Mouse (Mus musculus): ENCODE measurements at regions not wholly inside any gene's neighbourhood (a gene's known extent, or its start where the extent isn't known, plus 50 kb on each side); places are given as distances from the start of the nearest gene placed in this dataset.

GRCm38 (mm10) chr7:90049831-90050237 is 69.1 kb upstream of the Eed start:
- DNase-seq (ENCODE audit: low spot score), result no peak
- no peak overlapping the region for H3K27ac ChIP-seq (ENCODE audit: low read depth, low read length)
- WGBS, result 73% methylated on average over 8 of the region's 8 CpGs

GRCm38 (mm10) chr7:90054795-90055511 is 74.2 kb upstream of the Eed start:
- H3K27me3 ChIP-seq (ENCODE audit: control insufficient read depth, insufficient read depth, low read length), result no peaks in the 10 kb centered on the region
- H3K9ac ChIP-seq (ENCODE audit: low read depth, low read length), result no peak overlapping the region
- no peaks in the 10 kb centered on the region for H3K9me3 ChIP-seq (ENCODE audit: control insufficient read depth, low read length)
- DNase-seq (ENCODE audit: low spot score) (no peak), ATAC-seq (ENCODE audit: low FRiP score) (no peak)
- no peak overlapping the region for H3K27ac ChIP-seq (ENCODE audit: low read depth, low read length)
- no peaks in the 10 kb centered on the region for H3K4me1 ChIP-seq (replicated peaks; ENCODE audit: control insufficient read depth, insufficient read depth, low read length)
- no peaks in the 10 kb centered on the region for H3K36me3 ChIP-seq (ENCODE audit: control insufficient read depth, insufficient read depth, low read length)
- 51% methylated on average over 7 of the region's 7 CpGs for WGBS
- no peak overlapping the region for H3K4me2 ChIP-seq (replicated peaks; ENCODE audit: low read depth, low read length)
- H3K4me3 ChIP-seq (ENCODE audit: low read depth, low read length), result no peak overlapping the region

More at GRCm38 (mm10) chr7:90049831-90050237, 69.1 kb upstream of the Eed start:
- no peak for ATAC-seq (ENCODE audit: low FRiP score)
- Histone ChIP-seq H3K4me1 (replicated peaks; ENCODE audit: control insufficient read depth, insufficient read depth, low read length) (no peaks in the 10 kb centered on the region), H3K9ac (ENCODE audit: low read depth, low read length) (no peak overlapping the region), H3K9me3 (ENCODE audit: control insufficient read depth, low read length) (no peaks in the 10 kb centered on the region), H3K4me2 (replicated peaks; ENCODE audit: low read depth, low read length) (no peak overlapping the region), H3K27me3 (ENCODE audit: control insufficient read depth, insufficient read depth, low read length) (no peaks in the 10 kb centered on the region), H3K4me3 (ENCODE audit: low read depth, low read length) (no peak overlapping the region), H3K36me3 (ENCODE audit: control insufficient read depth, insufficient read depth, low read length) (no peaks in the 10 kb centered on the region)

DNA sequence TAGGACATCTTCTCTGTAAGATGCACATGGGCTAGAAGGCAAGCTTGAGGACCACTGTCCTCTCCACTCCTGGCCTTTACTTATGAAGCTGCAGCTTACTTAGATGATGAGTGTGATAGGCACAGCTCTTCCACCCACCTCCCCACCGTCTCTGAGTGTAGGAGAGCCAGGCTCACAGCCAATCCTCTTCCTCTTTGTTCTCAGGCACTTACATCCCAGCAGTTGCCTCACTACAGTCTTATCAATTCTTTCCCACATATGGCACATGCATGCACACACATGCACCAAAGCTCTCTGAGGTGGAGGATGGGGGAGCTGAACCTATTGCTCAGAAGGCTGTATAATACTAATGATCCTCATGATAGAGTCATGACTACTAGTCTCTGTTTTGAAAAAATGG is 72.1 kb upstream of the Picalm start:
- Histone ChIP-seq H3K9me3 (ENCODE audit: control insufficient read depth, low read length) (no peaks in the 10 kb centered on the region), H3K36me3 (ENCODE audit: control insufficient read depth, insufficient read depth, low read length) (no peaks in the 10 kb centered on the region), H3K9ac (ENCODE audit: low read depth, low read length) (no peak overlapping the region), H3K4me1 (replicated peaks; ENCODE audit: control insufficient read depth, insufficient read depth, low read length) (no peaks in the 10 kb centered on the region), H3K4me3 (ENCODE audit: low read depth, low read length) (no peak overlapping the region), H3K4me2 (replicated peaks; ENCODE audit: low read depth, low read length) (no peak overlapping the region), H3K27ac (ENCODE audit: low read depth, low read length) (no peak overlapping the region), H3K27me3 (ENCODE audit: control insufficient read depth, insufficient read depth, low read length) (no peaks in the 10 kb centered on the region)
- ATAC-seq (ENCODE audit: low FRiP score) (no peak), DNase-seq (ENCODE audit: low spot score) (no peak)
- WGBS, result 85% methylated on average over 1 of the region's 1 CpGs

DNA sequence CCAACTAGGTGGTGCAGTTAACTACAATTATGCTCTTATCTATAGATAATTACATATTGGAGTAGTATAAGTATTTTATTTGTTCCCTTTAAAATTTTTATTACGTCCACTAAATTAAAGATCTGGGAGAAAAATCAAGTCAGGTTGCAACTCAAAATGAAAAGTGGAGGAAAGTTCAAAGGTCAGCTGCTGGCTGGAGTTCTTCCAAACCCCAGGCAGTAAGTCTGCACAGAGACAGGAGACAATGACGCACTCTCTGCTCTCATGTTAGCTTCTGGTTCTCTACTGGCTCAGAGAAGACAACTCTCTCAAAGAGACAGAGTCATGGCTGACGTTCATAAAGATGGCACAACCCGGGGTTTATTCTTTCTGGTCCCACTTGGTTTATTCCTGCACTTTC is 71.4 kb upstream of the Picalm start:
- H3K36me3 ChIP-seq (ENCODE audit: control insufficient read depth, insufficient read depth, low read length), result no peaks in the 10 kb centered on the region

GRCm38 (mm10) chr7:90059249-90059628 is 70.8 kb upstream of the Picalm start:
- H3K9me3 ChIP-seq (ENCODE audit: control insufficient read depth, low read length), result no peaks in the 10 kb centered on the region
- no peak overlapping the region for H3K9ac ChIP-seq (ENCODE audit: low read depth, low read length)
- no peak overlapping the region for H3K4me2 ChIP-seq (replicated peaks; ENCODE audit: low read depth, low read length)
- ATAC-seq (ENCODE audit: low FRiP score) (no peak), DNase-seq (ENCODE audit: low spot score) (no peak)
- H3K4me1 ChIP-seq (replicated peaks; ENCODE audit: control insufficient read depth, insufficient read depth, low read length), result no peaks in the 10 kb centered on the region
- H3K27ac ChIP-seq (ENCODE audit: low read depth, low read length), result no peak overlapping the region
- H3K27me3 ChIP-seq (ENCODE audit: control insufficient read depth, insufficient read depth, low read length), result no peaks in the 10 kb centered on the region
- WGBS, result 70% methylated on average over 8 of the region's 8 CpGs
- no peak overlapping the region for H3K4me3 ChIP-seq (ENCODE audit: low read depth, low read length)
- no peaks in the 10 kb centered on the region for H3K36me3 ChIP-seq (ENCODE audit: control insufficient read depth, insufficient read depth, low read length)

More for the DNA sequence above, 71.4 kb upstream of the Picalm start:
- no peaks in the 10 kb centered on the region for H3K27me3 ChIP-seq (ENCODE audit: control insufficient read depth, insufficient read depth, low read length)
- no peak overlapping the region for H3K4me2 ChIP-seq (replicated peaks; ENCODE audit: low read depth, low read length)
- no peak overlapping the region for H3K9ac ChIP-seq (ENCODE audit: low read depth, low read length)
- H3K9me3 ChIP-seq (ENCODE audit: control insufficient read depth, low read length), result no peaks in the 10 kb centered on the region
- DNase-seq (ENCODE audit: low spot score) (no peak), ATAC-seq (ENCODE audit: low FRiP score) (no peak)
- no peak overlapping the region for H3K4me3 ChIP-seq (ENCODE audit: low read depth, low read length)
- no peak overlapping the region for H3K27ac ChIP-seq (ENCODE audit: low read depth, low read length)
- WGBS, result 85% methylated on average over 4 of the region's 4 CpGs
- no peaks in the 10 kb centered on the region for H3K4me1 ChIP-seq (replicated peaks; ENCODE audit: control insufficient read depth, insufficient read depth, low read length)

GRCm38 (mm10) chr7:90059629-90060301 is 70.2 kb upstream of the Picalm start:
- H3K36me3 ChIP-seq (ENCODE audit: control insufficient read depth, insufficient read depth, low read length), result no peaks in the 10 kb centered on the region
- WGBS, result 69% methylated on average over 6 of the region's 6 CpGs
- no peak overlapping the region for H3K4me2 ChIP-seq (replicated peaks; ENCODE audit: low read depth, low read length)
- ATAC-seq (ENCODE audit: low FRiP score), result no peak
- H3K4me1 ChIP-seq (replicated peaks; ENCODE audit: control insufficient read depth, insufficient read depth, low read length), result no peaks in the 10 kb centered on the region
- no peak for DNase-seq (ENCODE audit: low spot score)
- H3K27me3 ChIP-seq (ENCODE audit: control insufficient read depth, insufficient read depth, low read length), result no peaks in the 10 kb centered on the region
- no peaks in the 10 kb centered on the region for H3K9me3 ChIP-seq (ENCODE audit: control insufficient read depth, low read length)
- no peak overlapping the region for H3K27ac ChIP-seq (ENCODE audit: low read depth, low read length)
- H3K9ac ChIP-seq (ENCODE audit: low read depth, low read length), result no peak overlapping the region
- no peak overlapping the region for H3K4me3 ChIP-seq (ENCODE audit: low read depth, low read length)

- Histone ChIP-seq H3K9me3 (ENCODE audit: control insufficient read depth, low read length) (no peaks in the 10 kb centered on the region), H3K4me1 (replicated peaks; ENCODE audit: control insufficient read depth, insufficient read depth, low read length) (no peaks in the 10 kb centered on the region), H3K36me3 (ENCODE audit: control insufficient read depth, insufficient read depth, low read length) (no peaks in the 10 kb centered on the region), H3K27me3 (ENCODE audit: control insufficient read depth, insufficient read depth, low read length) (no peaks in the 10 kb centered on the region), H3K27ac (ENCODE audit: low read depth, low read length) (no peak overlapping the region), H3K9ac (ENCODE audit: low read depth, low read length) (no peak overlapping the region), H3K4me3 (ENCODE audit: low read depth, low read length) (no peak overlapping the region), H3K4me2 (replicated peaks; ENCODE audit: low read depth, low read length) (no peak overlapping the region)
- ATAC-seq (ENCODE audit: low FRiP score) (no peak), DNase-seq (ENCODE audit: low spot score) (no peak)
- 80% methylated on average over 16 of the region's 16 CpGs for WGBS
Measured at GRCm38 (mm10) chr7:90060343-90061175, 69.5 kb upstream of the Picalm start.

DNA sequence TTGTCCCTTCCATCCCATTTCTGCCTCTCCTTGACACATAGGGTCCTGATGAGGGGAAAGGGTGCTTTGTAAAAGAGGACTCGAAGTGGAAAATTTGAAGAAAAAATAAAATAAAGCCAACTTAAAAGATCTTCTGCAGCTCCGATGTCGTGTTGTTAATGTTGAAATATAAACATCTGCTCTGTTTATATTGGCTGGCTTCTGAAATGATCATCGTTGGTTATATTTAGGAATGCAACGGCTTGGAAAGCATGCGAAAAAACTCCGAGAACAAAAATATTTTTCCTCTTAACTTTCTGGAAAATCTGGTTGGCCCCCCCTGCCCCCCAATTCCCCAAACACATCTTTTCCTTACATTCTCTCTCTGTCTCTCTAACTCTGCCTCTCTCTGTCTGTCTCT is 68.3 kb upstream of the Picalm start:
- Histone ChIP-seq H3K9me3 (ENCODE audit: control insufficient read depth, low read length) (no peaks in the 10 kb centered on the region), H3K27me3 (ENCODE audit: control insufficient read depth, insufficient read depth, low read length) (no peaks in the 10 kb centered on the region), H3K9ac (ENCODE audit: low read depth, low read length) (no peak overlapping the region), H3K4me2 (replicated peaks; ENCODE audit: low read depth, low read length) (no peak overlapping the region), H3K36me3 (ENCODE audit: control insufficient read depth, insufficient read depth, low read length) (no peaks in the 10 kb centered on the region), H3K27ac (ENCODE audit: low read depth, low read length) (no peak overlapping the region), H3K4me1 (replicated peaks; ENCODE audit: control insufficient read depth, insufficient read depth, low read length) (no peaks in the 10 kb centered on the region), H3K4me3 (ENCODE audit: low read depth, low read length) (no peak overlapping the region)
- 83% methylated on average over 7 of the region's 7 CpGs for WGBS
- ATAC-seq (ENCODE audit: low FRiP score) (no peak), DNase-seq (ENCODE audit: low spot score) (no peak)
